ENCODE assay signal across 8 mouse cellular contexts in genomic region chr3:55064396-55064795, GRCm38 (mm10). TPM values are rescaled to one million over a fixed set of nuclear protein-coding genes. Genes with fewer than 3 reads are reported as not detected.
DNase-seq lines count a peak whose midpoint lies in the region; ATAC-seq and TF ChIP-seq lines count a peak whose summit lies in the region.

No protein-coding gene starts in this region.

- no peaks in the 10 kb centered on the region for H3K36me3 ChIP-seq in ES-Bruce4 (ENCODE audit: control insufficient read depth, insufficient read depth, low read length, poor library complexity, severe bottlenecking)
- no peaks in the 10 kb centered on the region for H3K36me3 ChIP-seq in liver, postnatal 0 days (replicated peaks; ENCODE audit: insufficient read depth, low read length)

- H3K4me2 ChIP-seq in liver, postnatal 0 days (ENCODE audit: low read depth, low read length), result no peak overlapping the region

- no peaks in the 10 kb centered on the region; the same call in 1 of the 2 replicates for H3K27me3 ChIP-seq in ES-Bruce4 (ENCODE audit: control insufficient read depth, insufficient read depth, low read length, poor library complexity, severe bottlenecking)
- no peaks in the 10 kb centered on the region for H3K27me3 ChIP-seq in liver, postnatal 0 days (ENCODE audit: insufficient read depth, low read length)

- H3K9ac ChIP-seq in ES-Bruce4 (ENCODE audit: low read depth, poor library complexity, severe bottlenecking), result no peak overlapping the region
- H3K9ac ChIP-seq in liver, postnatal 0 days (replicated peaks), result no peak overlapping the region

- H3K4me3 ChIP-seq in ES-Bruce4 (ENCODE audit: low read depth, low read length), result no peak overlapping the region
- no peak overlapping the region for H3K4me3 ChIP-seq in liver, postnatal 0 days (ENCODE audit: low read depth, low read length)

- peak; percentile 94 for TF ChIP-seq CTCF in ES-Bruce4 (IDR thresholded peaks at IDR 0.05; ENCODE audit: low read depth, low read length)
- TF ChIP-seq CTCF in liver, postnatal 0 days (IDR thresholded peaks at IDR 0.05; ENCODE audit: low read depth), result peak; percentile 89

- no peak overlapping the region for H3K27ac ChIP-seq in ES-Bruce4 (ENCODE audit: insufficient read depth, low read length)
- H3K27ac ChIP-seq in liver, postnatal 0 days (ENCODE audit: low read depth), result no peak overlapping the region

- H3K4me1 ChIP-seq in ES-Bruce4 (ENCODE audit: control insufficient read depth, insufficient read depth, low read length), result no peaks in the 10 kb centered on the region
- no peaks in the 10 kb centered on the region for H3K4me1 ChIP-seq in liver, postnatal 0 days (ENCODE audit: insufficient read depth)

- TF ChIP-seq POLR2A in ES-Bruce4 (IDR thresholded peaks at IDR 0.05; ENCODE audit: insufficient read depth, low read length), result no peak

- DNase-seq in adrenal gland, adult 2 months, result peak; percentile 74
- DNase-seq in embryo, embryonic 11 days, result peak; percentile 86
- peak; percentile 73 to 87 for DNase-seq in kidney, postnatal 25 days
- peak; percentile 80 for DNase-seq in liver, postnatal 0 days
- peak; percentile 79 for DNase-seq in retina, postnatal 1 day
- DNase-seq in urinary bladder, postnatal 36 days (ENCODE audit: low spot score in 2 of 2), result peak; percentile 34 to 43

- ATAC-seq in granulocyte monocyte progenitor cell, adult 5-6 weeks (replicated peaks; ENCODE audit: poor library complexity, severe bottlenecking), result peak; percentile 76
- ATAC-seq in liver, postnatal 0 days, result peak; percentile 49; the same call in 1 of the 2 replicates

- WGBS in liver, postnatal 0 days (ENCODE audit: insufficient replicate concordance), result 7% methylated on average over 2 of the region's 2 CpGs

- TF ChIP-seq EP300 in ES-Bruce4 (IDR thresholded peaks at IDR 0.05; ENCODE audit: insufficient read depth, low read depth, low read length), result no peak
- TF ChIP-seq EP300 in liver, postnatal 0 days (IDR thresholded peaks at IDR 0.05; ENCODE audit: low read depth), result no peak

- no peaks in the 10 kb centered on the region for H3K9me3 ChIP-seq in ES-Bruce4 (replicated peaks; ENCODE audit: control insufficient read depth, insufficient read depth, low read length, poor library complexity, severe bottlenecking)
- H3K9me3 ChIP-seq in liver, postnatal 0 days (ENCODE audit: low read length), result no peaks in the 10 kb centered on the region

RNA-seq across cellular contexts. Expression of gene Ccna1, which starts 9.1 kb away (rescaled TPM):
- polyA plus RNA-seq in ES-Bruce4 (2011; ENCODE audit: insufficient read depth, insufficient read length, low read depth, missing spikeins), result 1.7 and 3.6 TPM in 2 replicates
- total RNA-seq in adrenal gland, adult 2 months (2021), result under 1 TPM in 1 of 2 experiments, not detected in 1; 0.35 TPM
- 0.60 TPM in 1 of 2 replicates, not detected in the other for polyA plus RNA-seq in adrenal gland, adult 2 months (2012; rRNA removed)
- total RNA-seq in granulocyte monocyte progenitor cell, adult 5-6 weeks (2014; fragmentation: Nextera tagmentation), result not detected in 2 replicates
- not detected in 2 replicates for total RNA-seq in granulocyte monocyte progenitor cell, adult 5-6 weeks (2017)
- polyA plus RNA-seq in liver, postnatal 0 days (2015; fragmentation: Nextera tagmentation; extraction: Ambion mirVana), result not detected in 2 replicates

RNA-seq across cellular contexts. Expression of gene Spg20, which starts 47.5 kb away (rescaled TPM):
- 44.6 and 51.2 TPM in 2 replicates for polyA plus RNA-seq in ES-Bruce4 (2011; ENCODE audit: insufficient read depth, insufficient read length, low read depth, missing spikeins)
- 10 to 100 TPM; 52.2 to 60.9 TPM for total RNA-seq in adrenal gland, adult 2 months (2021)
- 13.2 and 15.2 TPM in 2 replicates for polyA plus RNA-seq in adrenal gland, adult 2 months (2012; rRNA removed)
- total RNA-seq in granulocyte monocyte progenitor cell, adult 5-6 weeks (2014; fragmentation: Nextera tagmentation), result 9.5 and 14.7 TPM in 2 replicates
- 19.6 and 26.0 TPM in 2 replicates for total RNA-seq in granulocyte monocyte progenitor cell, adult 5-6 weeks (2017)
- polyA plus RNA-seq in liver, postnatal 0 days (2015; fragmentation: Nextera tagmentation; extraction: Ambion mirVana), result 7.9 and 10.6 TPM in 2 replicates
